Comparison of ENCODE assay signal across 16 mouse cellular contexts in genomic region chr3:103415051-103415695, GRCm38 (mm10).
"Had no signal": no experiment of that assay in that cellular context is flagged by ENCODE, and none has a peak within 500 bp of the region (broad histone marks: within the 10 kb centered on the region; RNA-seq: fewer than 3 reads in every experiment).

No protein-coding gene starts in this region.

- DNase-seq: left cerebral cortex, postnatal 4 days; liver, postnatal 0 days; thymus, adult 18-20 months; thymus, postnatal 36 days had no signal

- H3K9me3 ChIP-seq: intestine, embryonic 15.5 days; limb, embryonic 12.5 days; limb, embryonic 15.5 days; midbrain, embryonic 12.5 days; midbrain, embryonic 15.5 days; neural tube, embryonic 12.5 days; neural tube, embryonic 15.5 days had no signal

- H3K9ac ChIP-seq: intestine, embryonic 15.5 days; limb, embryonic 12.5 days; limb, embryonic 15.5 days; liver, embryonic 14.5 days; liver, postnatal 0 days; lung, embryonic 14.5 days; midbrain, embryonic 12.5 days; midbrain, embryonic 15.5 days; neural tube, embryonic 12.5 days; neural tube, embryonic 15.5 days had no signal

- H3K27me3 ChIP-seq: intestine, embryonic 15.5 days; limb, embryonic 12.5 days; limb, embryonic 15.5 days; midbrain, embryonic 12.5 days; midbrain, embryonic 15.5 days; neural tube, embryonic 12.5 days; neural tube, embryonic 15.5 days had no signal

- H3K27ac ChIP-seq: intestine, embryonic 15.5 days; limb, embryonic 12.5 days; limb, embryonic 15.5 days; liver, embryonic 14.5 days; macrophage; midbrain, embryonic 12.5 days; midbrain, embryonic 15.5 days; neural tube, embryonic 12.5 days; neural tube, embryonic 15.5 days had no signal

- H3K36me3 ChIP-seq: intestine, embryonic 15.5 days; limb, embryonic 12.5 days; limb, embryonic 15.5 days; midbrain, embryonic 12.5 days; midbrain, embryonic 15.5 days; neural tube, embryonic 12.5 days; neural tube, embryonic 15.5 days had no signal

- H3K4me3 ChIP-seq: intestine, embryonic 15.5 days; limb, embryonic 12.5 days; limb, embryonic 15.5 days; midbrain, embryonic 12.5 days; midbrain, embryonic 15.5 days; neural tube, embryonic 12.5 days; neural tube, embryonic 15.5 days had no signal

- H3K4me2 ChIP-seq: intestine, embryonic 15.5 days; limb, embryonic 12.5 days; limb, embryonic 15.5 days; liver, embryonic 11.5 days; lung, embryonic 14.5 days; midbrain, embryonic 12.5 days; midbrain, embryonic 15.5 days; neural tube, embryonic 12.5 days; neural tube, embryonic 15.5 days had no signal

- ATAC-seq: intestine, embryonic 15.5 days; liver, postnatal 0 days; lung, postnatal 0 days; midbrain, embryonic 15.5 days had no signal
